ENCODE assay signal across 9 mouse cellular contexts in the genomic region with DNA sequence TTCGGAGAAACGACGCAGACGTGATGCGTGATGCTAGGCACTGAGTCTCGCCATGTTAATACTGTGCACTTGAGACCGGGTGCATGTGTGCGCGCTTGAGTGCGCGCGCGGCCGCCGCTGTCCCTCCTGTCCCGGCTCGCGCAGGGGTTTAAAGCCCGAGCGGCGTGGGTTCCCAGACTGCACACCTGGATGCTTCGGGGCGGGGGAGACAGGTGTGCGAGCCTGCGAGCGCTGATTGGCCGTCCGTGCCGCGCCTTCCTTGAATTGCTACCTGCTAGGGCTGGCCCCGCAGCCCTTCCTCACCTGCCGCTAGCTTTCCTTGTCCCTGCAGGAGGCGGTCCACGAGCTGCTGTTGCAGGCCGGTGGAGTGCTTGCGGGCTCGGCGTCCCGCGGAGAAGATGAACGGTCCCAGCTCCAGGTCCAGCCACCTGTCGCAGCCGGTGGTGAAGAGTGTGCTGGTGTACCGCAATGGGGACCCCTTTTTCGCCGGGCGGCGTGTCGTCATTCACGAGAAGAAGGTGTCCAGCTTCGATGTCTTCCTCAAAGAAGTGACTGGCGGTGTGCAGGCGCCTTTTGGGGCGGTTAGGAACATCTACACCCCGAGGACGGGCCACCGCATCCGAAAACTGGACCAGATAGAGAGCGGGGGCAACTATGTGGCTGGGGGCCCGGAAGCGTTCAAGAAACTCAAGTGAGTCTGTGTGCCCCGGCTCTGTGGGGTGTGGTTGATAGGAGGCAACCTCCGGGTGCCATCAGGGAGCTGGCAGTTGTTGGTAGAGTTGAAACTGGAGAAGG. TPM values are rescaled to one million over a fixed set of nuclear protein-coding genes. Genes with fewer than 3 reads are reported as not detected.
DNase-seq lines count a peak whose midpoint lies in the region; ATAC-seq and TF ChIP-seq lines count a peak whose summit lies in the region.
"Had no signal": no experiment of that assay in that cellular context is flagged by ENCODE, and none has a peak within 500 bp of the region (broad histone marks: within the 10 kb centered on the region; RNA-seq: fewer than 3 reads in every experiment).

Gene Dcdc2a (plus strand): TSS at position 132 of the 795 bp plus-strand sequence.

- H3K4me3 ChIP-seq in ES-Bruce4 (ENCODE audit: low read depth, low read length), result peak within 1 kb of the TSS; percentile 38
- H3K4me3 ChIP-seq in hindbrain, postnatal 0 days (ENCODE audit: low read length), result peak within 1 kb of the TSS; percentile 56
- H3K4me3 ChIP-seq in limb, embryonic 13.5 days, result peak within 1 kb of the TSS; percentile 53
- H3K4me3 ChIP-seq in midbrain, embryonic 13.5 days (replicated peaks), result peak within 1 kb of the TSS; percentile 54

- WGBS in hindbrain, postnatal 0 days, result 4% methylated on average over 63 of the region's 63 CpGs
- 2% methylated on average over 63 of the region's 63 CpGs for WGBS in limb, embryonic 13.5 days
- 4% methylated on average over 56 of the region's 63 CpGs for WGBS in midbrain, embryonic 13.5 days

- no peak for TF ChIP-seq CTCF in ES-Bruce4 (IDR thresholded peaks at IDR 0.05; ENCODE audit: low read depth, low read length)
- no peak for TF ChIP-seq CTCF in hindbrain, postnatal 0 days (IDR thresholded peaks at IDR 0.05; ENCODE audit: low read depth)

- peak within 1 kb of the TSS; percentile 93 for H3K4me2 ChIP-seq in hindbrain, postnatal 0 days (ENCODE audit: low read depth, low read length)
- peak within 1 kb of the TSS; percentile 94 for H3K4me2 ChIP-seq in limb, embryonic 13.5 days (replicated peaks)
- H3K4me2 ChIP-seq in midbrain, embryonic 13.5 days (replicated peaks), result peak within 1 kb of the TSS; percentile 85

- peaks cover 3% of the 10 kb centered on the region; the same call in 1 of the 2 replicates for H3K27me3 ChIP-seq in ES-Bruce4 (ENCODE audit: control insufficient read depth, insufficient read depth, low read length, poor library complexity, severe bottlenecking)
- no peaks in the 10 kb centered on the region for H3K27me3 ChIP-seq in hindbrain, postnatal 0 days (ENCODE audit: insufficient read depth, low read length)
- peaks cover 55% of the 10 kb centered on the region for H3K27me3 ChIP-seq in limb, embryonic 13.5 days
- H3K27me3 ChIP-seq in midbrain, embryonic 13.5 days, result peaks cover 38% of the 10 kb centered on the region
- H3K27me3 ChIP-seq: CH12.LX had no signal

- H3K27ac ChIP-seq in ES-Bruce4 (ENCODE audit: insufficient read depth, low read length), result no peak within 1 kb of the TSS
- peak within 1 kb of the TSS; percentile 15; the same call in 1 of the 2 replicates for H3K27ac ChIP-seq in hindbrain, postnatal 0 days
- no peak within 1 kb of the TSS for H3K27ac ChIP-seq in limb, embryonic 13.5 days
- no peak within 1 kb of the TSS for H3K27ac ChIP-seq in midbrain, embryonic 13.5 days

- peak; percentile 66 for ATAC-seq in hindbrain, postnatal 0 days
- ATAC-seq in limb, embryonic 13.5 days (ENCODE audit: low FRiP score, low read depth), result peak; percentile 57; the same call in 1 of the 2 replicates
- ATAC-seq in midbrain, embryonic 13.5 days, result peak; percentile 77

- no peak for TF ChIP-seq EP300 in ES-Bruce4 (IDR thresholded peaks at IDR 0.05; ENCODE audit: insufficient read depth, low read depth, low read length)

- DNase-seq in cerebellum, postnatal 10 days, result peak; percentile 21 to 35
- DNase-seq in cerebellum, adult 8-10 months, result no peak
- DNase-seq in embryo, embryonic 9.5 days (ENCODE audit: extremely low spot score), result peak; percentile 32
- DNase-seq in hindbrain, postnatal 0 days (ENCODE audit: low spot score), result peak; percentile 34
- DNase-seq in testis, postnatal 14 days (ENCODE audit: low spot score), result peak; percentile 24

- no peaks in the 10 kb centered on the region for H3K4me1 ChIP-seq in ES-Bruce4 (ENCODE audit: control insufficient read depth, insufficient read depth, low read length)
- H3K4me1 ChIP-seq in hindbrain, postnatal 0 days (ENCODE audit: insufficient read depth, low read length), result 0 out of 2 replicates have a peak, but pooled peaks cover 6% of the 10 kb centered on the region
- H3K4me1 ChIP-seq in limb, embryonic 13.5 days, result peaks cover 19% of the 10 kb centered on the region
- H3K4me1 ChIP-seq in midbrain, embryonic 13.5 days (replicated peaks), result peaks cover 19% of the 10 kb centered on the region

- H3K9me3 ChIP-seq in ES-Bruce4 (replicated peaks; ENCODE audit: control insufficient read depth, insufficient read depth, low read length, poor library complexity, severe bottlenecking), result peaks cover 12% of the 10 kb centered on the region
- H3K9me3 ChIP-seq in hindbrain, postnatal 0 days (ENCODE audit: low read length), result no peaks in the 10 kb centered on the region
- H3K9me3 ChIP-seq in limb, embryonic 13.5 days, result peaks cover 11% of the 10 kb centered on the region; the same call in 1 of the 2 replicates
- no peaks in the 10 kb centered on the region for H3K9me3 ChIP-seq in midbrain, embryonic 13.5 days

- H3K36me3 ChIP-seq in ES-Bruce4 (ENCODE audit: control insufficient read depth, insufficient read depth, low read length, poor library complexity, severe bottlenecking), result no peaks in the 10 kb centered on the region
- no peaks in the 10 kb centered on the region for H3K36me3 ChIP-seq in hindbrain, postnatal 0 days (ENCODE audit: insufficient read depth, low read length)
- no peaks in the 10 kb centered on the region for H3K36me3 ChIP-seq in limb, embryonic 13.5 days
- no peaks in the 10 kb centered on the region for H3K36me3 ChIP-seq in midbrain, embryonic 13.5 days

- no peak for TF ChIP-seq POLR2A in ES-Bruce4 (IDR thresholded peaks at IDR 0.05; ENCODE audit: insufficient read depth, low read length)

- H3K9ac ChIP-seq in ES-Bruce4 (ENCODE audit: low read depth, poor library complexity, severe bottlenecking), result no peak within 1 kb of the TSS
- peak within 1 kb of the TSS; percentile 39 for H3K9ac ChIP-seq in hindbrain, postnatal 0 days (replicated peaks; ENCODE audit: low read length)
- peak within 1 kb of the TSS; percentile 56 for H3K9ac ChIP-seq in limb, embryonic 13.5 days
- H3K9ac ChIP-seq in midbrain, embryonic 13.5 days (replicated peaks), result peak within 1 kb of the TSS; percentile 44

RNA-seq across cellular contexts. Expression of gene Dcdc2a, which starts in this region (rescaled TPM):
- 2.5 and 3.5 TPM in 2 replicates for polyA plus RNA-seq in ES-Bruce4 (2011; ENCODE audit: insufficient read depth, insufficient read length, low read depth, missing spikeins)
- total RNA-seq in hindbrain, postnatal 0 days (2014; rRNA removed), result 1.6 and 2.0 TPM in 2 replicates
- 6.0 and 6.4 TPM in 2 replicates for polyA plus RNA-seq in hindbrain, postnatal 0 days (2015; fragmentation: Nextera tagmentation; extraction: Ambion mirVana)
- polyA plus RNA-seq in limb, embryonic 13.5 days (2015; fragmentation: Nextera tagmentation; extraction: Ambion mirVana), result 2.0 and 2.2 TPM in 2 replicates
- polyA plus RNA-seq in midbrain, embryonic 13.5 days (2015; fragmentation: Nextera tagmentation; extraction: Ambion mirVana), result 2.8 and 3.0 TPM in 2 replicates
- total RNA-seq: CH12.LX had no signal
